Mouse (Mus musculus): Measurements from ENCODE around the gene Camkk2.

Camkk2 gene

DNA sequence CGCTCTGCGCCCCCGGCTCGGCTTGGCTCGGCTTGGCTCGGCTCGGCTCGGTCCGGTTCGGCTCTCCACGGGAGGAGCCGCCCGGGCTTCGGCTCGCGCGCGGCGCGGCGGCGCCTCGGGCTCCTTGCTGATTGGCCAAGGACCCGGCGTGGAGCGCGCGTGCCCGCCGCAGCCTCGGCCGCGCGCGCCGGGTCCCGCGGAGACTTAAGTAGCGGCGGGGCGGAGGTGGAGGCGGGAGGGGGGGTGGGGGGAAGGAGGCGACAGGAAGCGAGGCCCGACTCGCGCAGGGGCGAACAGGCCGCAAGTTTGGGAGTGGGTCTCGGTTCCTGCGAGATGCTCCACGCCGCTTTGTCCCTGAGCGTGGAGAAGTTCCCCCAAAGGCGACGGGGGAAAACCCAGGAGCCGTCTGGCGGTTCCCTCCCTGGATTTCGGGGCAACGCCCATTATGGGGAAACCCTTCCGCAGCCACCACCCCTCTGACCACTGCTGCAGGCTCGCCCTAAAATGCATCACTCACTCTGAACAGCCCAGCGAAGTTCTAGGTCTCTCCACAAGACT, at the start of gene Camkk2:
Camkk2 (minus strand) TSS at position 133 of the 558 bp plus-strand sequence.
- peak; percentile 88 for DNase-seq

DNA sequence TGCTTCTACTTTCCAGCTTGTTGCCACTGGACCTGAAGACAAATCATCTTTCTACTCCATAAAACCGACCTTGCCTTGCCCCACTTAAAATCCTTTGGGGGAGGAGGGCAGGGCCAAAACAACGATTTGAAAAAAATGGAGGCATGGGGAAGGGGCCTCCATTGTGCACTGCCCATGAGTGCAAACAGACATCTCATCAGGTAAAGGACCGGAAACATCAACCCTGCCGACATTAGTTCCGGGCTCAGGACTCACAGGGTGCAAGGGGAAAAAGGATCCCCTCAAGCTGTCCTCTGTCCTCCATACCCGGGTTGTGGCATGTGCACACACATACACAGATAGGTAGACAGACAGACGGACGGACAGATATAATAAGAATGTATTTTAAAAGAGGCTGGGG, 45.9 kb upstream of the Camkk2 start:
- no peak for DNase-seq

DNA sequence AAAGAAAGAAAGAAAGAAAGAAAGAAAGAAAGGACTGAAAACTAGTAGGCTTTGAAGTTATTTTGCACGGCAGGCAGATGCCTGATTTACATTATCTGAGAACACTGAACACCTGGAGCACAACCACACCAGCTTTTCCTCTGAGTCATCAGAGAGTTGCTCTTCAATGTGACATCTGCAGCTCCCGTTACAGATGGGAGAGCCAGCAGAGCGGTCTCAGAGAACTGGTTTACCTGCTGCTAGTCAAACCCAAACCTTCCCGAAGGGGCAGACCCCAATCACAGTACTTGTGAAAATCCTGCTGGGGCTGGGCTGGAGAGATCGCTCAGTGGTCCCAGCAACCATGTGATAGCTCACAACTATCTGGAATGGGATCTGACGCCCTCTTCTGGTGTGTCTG, 45.2 kb upstream of the Camkk2 start:
- no peak for DNase-seq

DNA sequence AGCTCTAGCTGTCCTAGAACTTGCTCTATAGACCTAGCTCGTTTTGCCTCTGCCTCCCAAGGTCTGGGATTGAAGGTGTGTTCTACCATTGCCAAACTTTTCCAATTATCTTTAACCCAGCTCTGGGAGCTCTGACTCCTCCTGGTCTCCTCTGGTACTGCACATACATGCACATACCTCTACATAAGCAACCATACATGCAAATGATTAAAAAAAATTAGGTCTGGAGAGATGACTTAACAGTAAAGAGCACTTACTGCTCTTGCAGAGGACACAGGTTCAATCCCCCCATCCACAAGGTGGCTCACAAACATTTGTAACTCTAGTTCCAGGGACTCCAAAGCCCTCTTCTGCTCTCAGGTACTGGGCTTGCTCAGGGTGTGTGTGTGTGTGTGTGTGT, 44.8 kb upstream of the Camkk2 start:
- no peak for DNase-seq

DNA sequence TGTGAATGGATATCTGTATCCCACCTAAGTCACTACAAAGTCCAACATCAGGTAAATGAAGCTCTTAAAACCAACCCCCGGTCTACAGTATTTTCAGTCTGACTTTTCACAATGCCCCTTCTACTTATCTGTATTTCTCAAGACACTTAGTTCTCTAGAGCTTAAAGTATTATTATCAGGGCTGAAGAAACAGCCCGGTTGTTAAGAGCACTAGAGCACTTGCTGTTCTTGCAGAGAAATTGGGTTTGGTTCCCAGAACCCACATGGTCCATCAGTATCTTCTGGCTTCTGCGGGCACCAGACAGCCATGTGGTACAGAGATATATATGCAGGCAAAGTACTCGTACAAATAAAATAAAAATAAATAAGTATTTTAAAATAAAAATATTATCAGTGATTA, 43.2 kb upstream of the Camkk2 start:
- no peak for DNase-seq

DNA sequence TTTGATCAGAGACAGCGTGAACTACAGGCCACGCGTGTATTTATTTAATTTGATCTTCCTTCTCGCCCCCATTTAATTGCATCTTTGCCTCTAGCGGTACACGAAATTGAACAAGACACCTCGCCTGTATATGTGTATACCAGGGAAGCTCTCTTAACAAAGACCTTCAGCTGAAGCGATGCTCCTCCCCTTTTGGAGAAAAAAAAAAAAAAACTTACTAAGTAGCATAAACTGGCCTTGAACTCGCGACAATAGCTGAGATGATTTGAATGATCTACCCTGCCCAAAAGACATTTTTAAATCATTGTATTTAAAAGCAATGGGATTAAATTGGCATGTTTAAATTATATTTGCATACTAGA, 42.3 kb upstream of the Camkk2 start:
- DNase-seq, result no peak

DNA sequence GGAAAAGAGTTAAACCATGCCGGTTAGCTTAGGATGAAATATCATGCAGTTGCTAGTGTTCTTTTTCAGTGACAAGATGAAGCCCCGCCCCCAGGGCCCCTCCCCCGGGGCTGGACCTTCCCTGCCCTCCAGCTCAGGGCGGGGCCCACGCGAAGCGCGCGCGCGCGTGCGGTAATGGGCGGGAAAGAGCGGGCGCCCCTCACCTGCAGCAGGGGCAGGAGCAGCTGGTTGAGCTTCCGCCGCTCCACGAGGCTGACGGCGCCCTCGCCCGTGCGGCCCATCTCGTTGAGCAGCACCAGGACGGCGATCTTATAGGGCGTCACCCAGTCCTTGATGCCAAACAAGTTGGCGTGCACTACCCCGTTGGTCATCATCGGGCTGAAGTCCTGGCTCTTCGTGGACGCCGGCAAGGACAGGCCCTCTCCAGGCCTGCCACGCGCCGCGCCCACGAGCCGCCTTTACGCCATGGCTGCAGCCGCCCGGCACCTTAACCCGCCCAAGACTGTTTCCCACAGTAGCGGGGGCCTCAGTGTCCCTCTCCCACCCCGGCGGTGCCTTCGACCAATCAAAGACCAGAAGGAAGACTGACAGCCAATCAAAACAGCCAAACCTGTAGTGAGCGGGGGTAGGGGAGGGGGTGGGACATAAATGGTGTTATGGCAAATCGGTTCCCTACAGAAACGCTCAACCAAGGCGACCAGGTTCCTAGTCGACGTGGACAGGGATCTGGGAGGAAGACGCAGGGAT, 41.7 kb upstream of the Camkk2 start, which contains the start of gene Anapc5:
Anapc5 (minus strand) TSS at position 563 of the 747 bp plus-strand sequence.
- DNase-seq, result peak; percentile 97

DNA sequence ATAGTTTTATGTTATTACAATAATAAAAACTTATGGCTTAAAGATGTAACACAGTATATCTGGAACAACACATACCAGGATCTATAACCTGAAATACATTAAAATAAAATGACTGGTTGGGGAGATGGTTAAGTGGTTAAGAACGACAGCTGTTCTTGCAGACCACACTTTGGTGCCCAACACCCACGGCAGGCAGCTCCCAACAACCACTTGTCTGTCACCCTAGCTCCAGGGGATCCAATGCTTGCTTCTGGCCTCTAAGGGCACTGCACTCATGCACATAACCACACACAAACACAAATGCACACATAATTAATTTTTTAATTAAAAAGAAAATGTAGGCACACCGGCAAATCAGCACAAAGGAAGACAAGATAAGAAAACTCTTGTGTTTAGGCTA, 33.5 kb upstream of the Camkk2 start:
- no peak for DNase-seq

DNA sequence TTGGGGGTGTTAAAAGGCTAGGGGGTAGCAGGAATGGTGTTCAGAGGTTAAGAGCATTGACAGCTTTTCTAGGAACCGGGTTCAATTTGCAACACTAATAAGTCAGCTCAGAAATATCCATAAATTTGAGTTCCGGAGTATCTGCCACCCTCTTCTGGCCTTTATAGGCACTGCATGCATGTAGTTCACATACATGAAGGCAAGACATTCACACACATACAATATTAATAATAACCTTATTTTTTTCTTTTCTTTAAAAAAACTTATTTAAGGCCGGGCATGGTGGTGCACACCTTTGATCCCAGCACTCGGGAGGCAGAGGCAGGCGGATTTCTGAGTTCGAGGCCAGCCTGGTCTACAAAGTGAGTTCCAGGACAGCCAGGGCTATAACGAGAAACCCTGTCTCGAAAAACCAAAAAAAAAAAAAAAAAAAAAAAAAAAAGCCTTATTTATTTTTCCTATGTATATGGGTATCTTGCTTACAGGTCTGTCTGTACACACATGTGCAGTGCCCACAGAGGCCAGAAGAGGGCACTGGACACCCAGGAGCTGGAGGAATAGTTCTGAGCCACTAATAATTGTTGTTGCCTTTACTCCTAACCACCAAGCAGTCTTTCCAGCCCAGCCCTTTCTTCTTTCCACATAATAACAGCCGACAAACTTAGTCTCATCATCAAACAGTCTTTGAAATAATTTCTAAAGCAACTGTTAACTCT, 32.3 kb upstream of the Camkk2 start:
- peak; percentile 78 for DNase-seq

DNA sequence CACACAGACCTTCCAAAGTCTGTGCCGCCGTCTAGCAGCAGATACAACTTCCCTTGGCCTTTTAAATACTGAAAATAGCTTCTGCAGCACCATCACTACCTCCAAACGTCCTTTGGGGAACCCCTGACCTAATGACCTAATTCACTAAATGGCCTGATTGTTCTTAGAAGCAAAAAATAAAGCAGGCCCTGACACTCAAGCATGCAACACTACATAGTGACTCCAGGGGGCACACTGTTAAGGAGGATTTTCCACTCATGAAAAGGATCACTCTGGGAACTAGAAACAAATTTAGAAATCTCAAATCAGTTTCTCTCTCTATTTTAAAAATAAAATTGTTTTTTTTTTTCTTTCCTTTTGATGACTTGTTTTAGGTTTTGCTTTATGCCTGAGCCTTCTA, 26.3 kb upstream of the Camkk2 start:
- DNase-seq, result no peak

DNA sequence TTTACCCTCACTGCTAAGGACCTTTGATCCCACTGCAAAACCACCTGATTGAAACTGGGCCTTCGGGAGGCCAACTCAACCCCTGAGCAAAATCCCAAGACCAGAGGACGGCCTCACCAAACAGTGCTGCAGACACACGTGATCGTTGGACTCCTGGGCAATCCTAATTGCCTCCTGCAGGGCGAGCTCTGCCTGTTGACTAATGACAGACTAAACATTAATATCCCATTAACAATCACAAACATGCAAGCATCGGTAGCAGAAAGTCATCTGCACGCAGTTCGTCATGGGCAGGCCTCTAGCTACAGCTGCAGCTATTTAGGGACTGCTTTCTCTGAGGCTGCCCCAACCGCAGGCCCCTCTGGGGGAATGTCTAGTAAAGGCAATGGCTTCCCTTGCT, 23.5 kb upstream of the Camkk2 start:
- peak; percentile 56 for DNase-seq

DNA sequence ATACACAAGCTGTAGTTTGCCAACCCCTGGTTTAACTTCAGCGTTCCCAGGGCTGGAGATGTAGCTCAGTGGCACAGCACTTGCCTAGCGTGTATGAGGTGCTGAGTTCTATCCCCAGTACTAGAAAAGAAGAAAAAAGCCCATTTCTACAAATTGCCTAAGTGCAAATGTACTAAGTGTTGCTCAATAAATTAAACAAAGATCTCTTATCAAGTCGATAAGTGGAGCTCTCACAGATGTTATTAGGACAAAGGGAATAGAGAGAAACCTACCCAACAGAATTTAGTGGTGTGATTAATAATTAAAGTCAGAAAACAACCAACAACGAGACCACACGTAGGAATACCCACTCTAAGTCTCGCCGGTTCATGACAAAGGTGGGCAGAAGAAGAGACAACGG, 22.5 kb upstream of the Camkk2 start:
- DNase-seq, result no peak

DNA sequence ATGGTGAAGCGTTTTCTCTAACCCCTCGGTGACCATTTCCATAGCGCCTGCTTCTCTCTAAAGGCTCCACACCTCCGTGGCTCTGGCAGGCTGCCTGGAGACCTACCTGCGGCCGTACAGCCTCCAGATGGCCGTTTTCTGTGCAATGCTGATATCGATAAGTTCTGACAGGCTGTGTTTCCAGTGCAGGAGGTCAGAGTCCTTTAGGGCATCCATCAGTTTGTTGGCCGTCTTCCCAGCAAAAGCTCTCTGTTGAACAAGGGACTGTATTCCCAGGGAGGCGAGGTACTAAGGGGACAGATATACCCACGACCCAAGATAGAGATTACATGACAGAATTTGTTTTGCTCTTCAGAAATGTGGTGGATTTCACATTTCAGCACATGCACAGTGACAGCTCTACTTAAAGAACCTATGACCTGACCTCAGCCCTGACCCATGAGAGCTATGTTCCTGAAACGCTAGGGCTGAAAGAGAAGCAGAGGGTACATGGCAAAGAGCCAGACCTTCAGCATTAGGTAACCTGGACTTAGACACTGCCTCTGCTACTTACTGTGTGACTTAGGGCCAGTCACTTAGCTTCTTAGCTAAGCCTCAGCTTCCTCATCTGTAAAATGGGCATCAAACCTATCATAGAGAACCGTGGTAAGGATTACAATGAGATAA, 21.3 kb upstream of the Camkk2 start:
- DNase-seq, result no peak

DNA sequence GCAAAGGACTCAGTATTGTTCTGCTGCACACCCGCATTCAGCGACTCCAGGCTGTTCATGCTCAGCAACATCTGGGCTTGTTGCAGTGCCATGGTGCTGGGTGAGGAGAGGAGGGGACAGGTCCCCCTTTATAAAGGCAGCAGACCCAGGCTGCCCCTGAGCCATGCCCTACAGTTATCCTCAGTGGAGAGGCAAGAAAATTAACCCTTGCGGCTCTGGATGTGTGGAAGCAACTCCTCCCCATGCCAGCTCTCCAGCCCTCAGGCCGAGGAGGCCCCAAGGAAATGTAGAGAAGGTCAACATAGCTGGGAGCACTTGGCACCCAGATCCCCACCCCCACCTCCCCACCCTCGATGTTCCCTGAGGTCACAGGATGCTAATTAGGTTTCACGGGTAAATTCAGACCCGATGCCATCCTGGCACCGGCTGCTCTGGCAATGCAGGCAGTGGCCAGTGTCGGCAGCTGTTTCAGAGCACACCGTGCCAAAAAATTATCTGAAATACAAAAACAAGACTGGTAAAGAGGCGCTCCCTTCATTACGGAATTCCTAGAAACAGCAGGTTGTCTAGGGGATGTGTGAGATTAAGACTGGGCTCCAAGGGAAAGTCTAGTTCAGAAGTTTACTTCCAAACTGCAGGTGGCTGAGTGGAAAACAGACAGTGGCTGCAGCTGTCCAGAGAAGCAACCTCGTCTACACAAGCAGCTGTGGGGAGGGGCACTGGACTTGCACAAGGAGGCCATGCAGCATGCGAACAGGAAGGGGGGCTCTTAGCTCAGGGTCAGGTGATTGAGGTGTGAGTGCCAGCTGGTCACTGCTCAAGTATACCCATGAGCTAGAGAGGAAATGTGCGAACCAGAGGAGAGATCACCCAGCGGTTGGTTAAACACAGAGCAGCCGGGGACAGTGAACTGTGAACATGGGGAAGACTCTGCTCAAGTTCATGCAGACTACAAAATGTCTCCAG, 20.5 kb upstream of the Camkk2 start:
- no peak for DNase-seq

DNA sequence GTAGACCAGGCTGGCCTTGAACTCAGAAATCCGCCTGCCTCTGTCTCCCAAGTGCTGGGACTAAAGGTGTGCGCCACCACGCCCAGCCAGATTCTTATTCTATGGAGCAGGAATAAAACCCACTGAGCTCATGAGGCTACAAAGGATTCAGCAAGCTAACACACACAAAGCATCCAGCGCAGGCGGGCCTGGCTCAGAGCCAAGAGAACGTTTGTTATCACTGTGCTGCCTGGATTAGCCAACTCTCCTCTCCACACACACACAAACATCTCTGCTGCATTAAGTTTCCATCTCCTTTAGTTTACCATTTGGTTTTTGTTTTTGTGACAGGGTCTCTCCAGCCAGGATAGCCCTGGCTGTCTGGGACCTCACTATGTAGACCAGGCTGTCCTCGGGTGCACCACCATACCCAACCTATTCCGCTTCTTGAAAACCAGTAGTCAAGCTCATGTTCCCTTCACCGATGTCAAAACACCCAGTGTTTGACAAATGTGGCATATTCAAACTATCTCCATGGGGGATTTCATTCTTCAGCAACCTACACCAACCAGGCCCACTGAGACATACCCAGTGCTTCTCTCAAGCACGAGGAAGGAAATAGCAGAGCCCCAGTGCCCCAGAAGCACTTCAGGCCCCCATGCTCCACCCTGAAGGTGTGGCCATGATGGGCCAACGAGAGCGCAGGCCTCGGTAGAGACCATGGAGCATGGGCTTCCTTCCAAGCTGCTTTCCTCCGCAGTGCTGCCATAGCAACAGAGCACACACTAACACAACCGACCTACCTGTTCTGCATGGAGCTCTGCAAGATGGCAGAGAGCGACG, 19.6 kb upstream of the Camkk2 start:
- DNase-seq, result peak; percentile 87

DNA sequence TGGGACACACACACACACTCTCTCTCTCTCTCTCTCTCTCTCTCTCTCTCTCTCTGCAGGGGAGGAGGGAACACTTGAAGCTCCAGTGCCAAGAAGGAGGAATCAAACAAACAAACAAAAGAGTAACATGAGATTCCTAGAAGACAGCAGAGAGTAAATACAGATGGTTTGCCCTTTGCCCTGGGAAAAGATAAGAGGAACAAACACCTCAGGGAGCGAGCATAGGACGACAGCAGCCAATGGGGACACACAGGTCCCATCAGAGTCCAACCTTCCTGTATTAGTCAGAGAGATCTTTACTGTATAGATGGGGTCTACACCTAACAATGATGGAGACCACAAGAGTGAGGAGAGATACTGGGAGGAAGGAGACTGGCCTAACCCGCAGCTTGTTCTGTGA, 18.7 kb upstream of the Camkk2 start:
- no peak for DNase-seq

DNA sequence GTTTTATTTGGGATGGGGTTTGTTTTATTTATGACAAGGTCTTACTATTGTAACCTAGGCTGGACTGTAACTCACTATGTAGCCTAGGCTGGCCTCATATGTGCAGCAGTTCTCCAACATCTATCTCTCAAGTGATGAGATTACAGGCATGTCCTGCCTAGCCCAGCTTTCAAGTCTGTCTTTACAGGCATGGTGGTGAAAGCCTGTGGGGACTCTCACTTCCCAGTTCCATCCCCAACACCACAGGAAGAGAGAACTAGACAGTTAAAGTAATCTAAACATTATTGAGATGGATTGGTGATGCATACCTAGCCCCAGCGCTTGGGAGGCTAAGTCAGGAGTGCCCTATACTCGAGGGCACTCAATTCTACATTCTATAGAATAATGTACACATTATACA, 9.5 kb upstream of the Camkk2 start:
- DNase-seq, result no peak

DNA sequence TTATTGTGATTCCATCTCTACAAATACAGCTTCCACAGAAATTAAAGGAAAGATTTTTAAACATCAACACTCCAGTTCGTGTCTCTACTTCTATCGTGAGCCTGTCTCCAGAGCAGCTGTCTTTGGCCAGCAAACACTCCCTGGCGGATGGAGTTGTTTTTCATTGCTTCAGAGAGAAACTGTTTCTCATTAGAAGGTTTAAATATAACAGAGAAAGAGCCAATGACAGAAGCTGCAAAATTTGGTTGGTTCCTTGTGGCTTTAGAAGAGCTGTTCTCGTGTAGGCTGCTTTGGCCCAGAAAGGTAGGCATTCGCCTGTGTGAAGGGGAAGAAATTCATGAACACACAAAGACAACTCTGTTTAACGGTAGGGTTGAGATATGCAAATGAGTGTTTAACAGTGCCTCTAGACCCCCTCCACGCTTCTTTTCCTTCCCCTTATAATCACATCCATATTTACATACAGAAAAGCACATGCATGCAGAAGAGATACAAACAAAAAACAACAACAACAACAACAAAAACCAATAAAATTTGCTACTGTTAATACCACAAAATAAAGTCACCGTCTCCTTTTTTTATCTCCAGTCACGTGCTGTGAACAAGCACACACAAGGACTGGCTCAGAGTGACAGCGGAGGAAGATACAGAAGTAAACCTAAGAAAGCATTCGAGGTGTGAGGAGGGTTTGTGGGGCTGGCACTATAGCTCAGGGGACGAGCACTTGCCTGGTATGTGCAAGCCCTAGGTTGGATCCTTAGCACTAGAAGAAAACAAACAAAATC, 7.0 kb upstream of the Camkk2 start:
- DNase-seq, result peak; percentile 72

DNA sequence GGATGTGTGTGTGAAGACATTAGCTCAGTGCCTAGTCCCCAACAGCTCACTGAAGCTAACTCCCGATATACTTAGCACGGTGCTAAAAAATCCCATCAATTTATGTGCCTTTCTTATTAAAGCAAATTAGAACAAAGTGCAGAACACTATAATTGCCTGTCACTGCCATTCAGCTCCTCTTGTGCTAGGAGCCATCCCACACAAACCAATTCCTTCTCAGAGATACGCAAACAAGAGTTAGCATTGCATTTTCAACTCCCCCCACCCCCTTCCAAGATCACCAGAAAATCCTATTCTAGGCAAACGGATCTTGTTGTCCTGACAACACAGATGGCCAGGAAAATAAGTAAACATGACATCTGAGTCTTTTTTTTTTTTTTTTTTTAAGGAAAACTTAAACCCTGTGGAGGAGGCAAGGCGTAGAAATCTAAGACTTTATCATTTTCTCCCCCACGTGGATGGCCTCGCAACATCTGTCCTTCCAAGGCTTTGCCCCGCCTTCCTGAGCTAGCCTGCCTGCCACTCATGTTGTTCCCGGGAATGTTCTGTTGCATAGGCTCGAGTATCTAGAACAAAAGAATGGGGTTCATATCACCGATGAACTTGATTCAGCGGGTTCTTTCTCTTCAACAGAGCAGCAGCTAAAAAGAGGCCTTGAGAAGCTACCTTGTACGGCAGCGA, 4.7 kb upstream of the Camkk2 start:
- DNase-seq, result no peak

DNA sequence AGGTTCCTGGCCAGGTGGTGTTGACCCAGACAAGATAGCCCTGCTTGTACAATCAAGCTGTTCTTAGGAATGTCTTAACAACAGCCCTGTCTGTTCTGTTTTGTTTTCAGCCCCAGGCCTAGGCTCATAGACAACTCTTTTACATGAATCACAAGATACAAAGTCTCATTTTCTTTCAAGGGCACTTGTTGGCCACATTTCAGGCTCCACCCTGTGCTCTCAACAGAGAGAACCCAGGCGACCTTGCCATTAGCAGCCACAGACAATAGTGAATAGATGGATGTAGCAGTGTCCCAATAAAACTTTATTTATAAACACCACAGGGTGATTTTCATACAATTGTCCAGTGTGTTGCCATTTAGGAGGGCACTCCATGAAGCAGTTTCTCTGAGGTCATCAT, 2.9 kb upstream of the Camkk2 start:
- no peak for DNase-seq

Measured in lung, postnatal 10 days (tissue).